8 mouse cellular contexts compared by ENCODE assay signal in genomic region chr6:91212155-91212554, GRCm38 (mm10). TPM values are rescaled to one million over a fixed set of nuclear protein-coding genes. Genes with fewer than 3 reads are reported as not detected.
DNase-seq lines count a peak whose midpoint lies in the region; ATAC-seq and TF ChIP-seq lines count a peak whose summit lies in the region.
"Not testable (repeated sequence)": the region's sequence is repeated elsewhere in the genome, so short reads cannot be mapped to it uniquely, and the experiment has no call there.

Fbln2 (plus strand) TSS chr6:91212455.

- H3K4me3 ChIP-seq in C2C12 (ENCODE audit: insufficient read depth, poor library complexity, severe bottlenecking) = peak within 1 kb of the TSS; percentile 41
- peak within 1 kb of the TSS; percentile 46 for H3K4me3 ChIP-seq in embryonic facial prominence, embryonic 11.5 days (ENCODE audit: low read depth, low read length)
- H3K4me3 ChIP-seq in heart, embryonic 14.5 days (ENCODE audit: control insufficient read depth in 1 of 2, insufficient read depth in 1 of 2, low read depth in 1 of 2, low read length in 2 of 2) = peak within 1 kb of the TSS; percentile 42 to 59
- peak within 1 kb of the TSS; percentile 34 for H3K4me3 ChIP-seq in hindbrain, postnatal 0 days (ENCODE audit: low read length)
- H3K4me3 ChIP-seq in lung, embryonic 15.5 days = peak within 1 kb of the TSS; percentile 29
- H3K4me3 ChIP-seq in neural tube, embryonic 14.5 days (ENCODE audit: low read depth, low read length) = peak within 1 kb of the TSS; percentile 29

- H3K36me3 ChIP-seq in C2C12 (ENCODE audit: control insufficient read depth, insufficient read depth) = peaks cover 10% of the 10 kb centered on the region
- not testable (repeated sequence) for H3K36me3 ChIP-seq in embryonic facial prominence, embryonic 11.5 days (replicated peaks; ENCODE audit: control insufficient read depth, insufficient read depth, low read depth, low read length); heart, embryonic 14.5 days (ENCODE audit: control insufficient read depth, insufficient read depth, low read length); hindbrain, postnatal 0 days (ENCODE audit: insufficient read depth, low read length); lung, embryonic 15.5 days; neural tube, embryonic 14.5 days (ENCODE audit: control insufficient read depth, insufficient read depth, low read length)

- peaks cover 50% of the 10 kb centered on the region for H3K79me2 ChIP-seq in C2C12 (ENCODE audit: control insufficient read depth, insufficient read depth)

- DNase-seq in embryonic facial prominence, embryonic 11.5 days (ENCODE audit: low spot score); gastrocnemius, adult 18-20 months (ENCODE audit: low spot score); hindbrain, postnatal 0 days (ENCODE audit: low spot score); left cerebral cortex, postnatal 4 days: not testable (repeated sequence)

- intact Hi-C loops in left cerebral cortex, postnatal 4 days (cut with DNase I) = not testable (repeated sequence)

- H3K79me3 ChIP-seq in C2C12 (ENCODE audit: low read depth) = peaks cover 38% of the 10 kb centered on the region

- peak within 1 kb of the TSS; percentile 72 for H3K9ac ChIP-seq in embryonic facial prominence, embryonic 11.5 days (replicated peaks; ENCODE audit: low read length)
- H3K9ac ChIP-seq in heart, embryonic 14.5 days (ENCODE audit: low read length) = peak within 1 kb of the TSS; percentile 73
- peak within 1 kb of the TSS; percentile 46 for H3K9ac ChIP-seq in hindbrain, postnatal 0 days (replicated peaks; ENCODE audit: low read length)
- not testable (repeated sequence) for H3K9ac ChIP-seq in lung, embryonic 15.5 days
- H3K9ac ChIP-seq in neural tube, embryonic 14.5 days (replicated peaks; ENCODE audit: low read depth, low read length) = peak within 1 kb of the TSS; percentile 39; the same call in 1 of the 2 replicates

- H3K4me2 ChIP-seq in embryonic facial prominence, embryonic 11.5 days (ENCODE audit: low read depth, low read length) = peak within 1 kb of the TSS; percentile 72
- H3K4me2 ChIP-seq in heart, embryonic 14.5 days (ENCODE audit: low read length) = peak within 1 kb of the TSS; percentile 65
- H3K4me2 ChIP-seq in hindbrain, postnatal 0 days (ENCODE audit: low read depth, low read length) = peak within 1 kb of the TSS; percentile 60
- peak within 1 kb of the TSS; percentile 56 for H3K4me2 ChIP-seq in lung, embryonic 15.5 days
- peak within 1 kb of the TSS; percentile 46 for H3K4me2 ChIP-seq in neural tube, embryonic 14.5 days (ENCODE audit: low read depth, low read length)

- peak within 1 kb of the TSS; percentile 72 for H3ac ChIP-seq in C2C12 (ENCODE audit: control insufficient read depth, insufficient read length, low read depth)

- not testable (repeated sequence) for H3K27me3 ChIP-seq in C2C12 (ENCODE audit: control insufficient read depth, insufficient read depth, insufficient read length); embryonic facial prominence, embryonic 11.5 days (ENCODE audit: control insufficient read depth, insufficient read depth, low read length); heart, embryonic 14.5 days (ENCODE audit: control insufficient read depth, insufficient read depth, low read length); hindbrain, postnatal 0 days (ENCODE audit: insufficient read depth, low read length); neural tube, embryonic 14.5 days (ENCODE audit: control insufficient read depth, insufficient read depth, low read length)
- peaks cover 27% of the 10 kb centered on the region for H3K27me3 ChIP-seq in lung, embryonic 15.5 days

- H3K27ac ChIP-seq in embryonic facial prominence, embryonic 11.5 days (replicated peaks; ENCODE audit: low read depth, low read length) = peak within 1 kb of the TSS; percentile 28; the same call in 1 of the 2 replicates
- H3K27ac ChIP-seq in heart, embryonic 14.5 days (replicated peaks in 1 of 2; ENCODE audit: control insufficient read depth in 1 of 2, insufficient read depth in 1 of 2, low read depth in 2 of 2, low read length in 2 of 2) = peak within 1 kb of the TSS; percentile 87 to 94
- H3K27ac ChIP-seq in hindbrain, postnatal 0 days; lung, embryonic 15.5 days; neural tube, embryonic 14.5 days (ENCODE audit: low read depth, low read length): not testable (repeated sequence)

- H3K9me3 ChIP-seq in embryonic facial prominence, embryonic 11.5 days (replicated peaks; ENCODE audit: control insufficient read depth, low read length); heart, embryonic 14.5 days (ENCODE audit: control insufficient read depth, low read length); hindbrain, postnatal 0 days (ENCODE audit: low read length); lung, embryonic 15.5 days; neural tube, embryonic 14.5 days (ENCODE audit: control insufficient read depth, low read length): not testable (repeated sequence)

- not testable (repeated sequence) for ATAC-seq in embryonic facial prominence, embryonic 11.5 days (replicated peaks; ENCODE audit: insufficient number of reproducible peaks, low FRiP score, low TSS enrichment, low read depth); heart, embryonic 14.5 days (ENCODE audit: insufficient number of reproducible peaks, insufficient read depth, low FRiP score, low read depth); lung, embryonic 15.5 days (ENCODE audit: borderline replicate concordance, extremely low read depth, low FRiP score, low TSS enrichment); neural tube, embryonic 14.5 days (ENCODE audit: low read depth)
- ATAC-seq in hindbrain, postnatal 0 days = 0 out of 2 replicates have a peak, but pooled peaks have one; percentile 1

- TF ChIP-seq CTCF in C2C12 (IDR thresholded peaks at IDR 0.05; ENCODE audit: control insufficient read depth, insufficient read depth, insufficient read length); hindbrain, postnatal 0 days (IDR thresholded peaks at IDR 0.05; ENCODE audit: low read depth): not testable (repeated sequence)

- H3K4me1 ChIP-seq in embryonic facial prominence, embryonic 11.5 days (ENCODE audit: control insufficient read depth, insufficient read depth, low read length); hindbrain, postnatal 0 days (ENCODE audit: insufficient read depth, low read length); neural tube, embryonic 14.5 days (ENCODE audit: control insufficient read depth, insufficient read depth, low read length): not testable (repeated sequence)
- H3K4me1 ChIP-seq in heart, embryonic 14.5 days (ENCODE audit: control insufficient read depth in 2 of 2, insufficient read depth in 2 of 2, low read length in 2 of 2) = peaks cover 51 to 61% of the 10 kb centered on the region in 2 experiments
- H3K4me1 ChIP-seq in lung, embryonic 15.5 days = peaks cover 12% of the 10 kb centered on the region

RNA-seq across cellular contexts. Expression of gene Fbln2, which starts in this region (rescaled TPM):
- polyA plus RNA-seq in C2C12 (2012; fragmentation: generic; extraction: Trizol) = 91.6 TPM
- polyA plus RNA-seq in embryonic facial prominence, embryonic 11.5 days (2014; fragmentation: Nextera tagmentation; extraction: Ambion mirVana) = 61.9 and 76.6 TPM in 2 replicates
- 10 to 100 TPM; 40.1 to 51.6 TPM for total RNA-seq in gastrocnemius, adult 18-20 months (2021)
- 127 and 144 TPM in 2 replicates for polyA plus RNA-seq in heart, embryonic 14.5 days (2014; fragmentation: Nextera tagmentation; extraction: Ambion mirVana)
- 50.6 and 50.9 TPM in 2 replicates for total RNA-seq in hindbrain, postnatal 0 days (2014; rRNA removed)
- 18.5 and 21.2 TPM in 2 replicates for polyA plus RNA-seq in hindbrain, postnatal 0 days (2015; fragmentation: Nextera tagmentation; extraction: Ambion mirVana)
- 10 to 100 TPM; 15.3 to 17.5 TPM for total RNA-seq in left cerebral cortex, postnatal 4 days (2021)
- 53.0 and 65.0 TPM in 2 replicates for polyA plus RNA-seq in lung, embryonic 15.5 days (2015; fragmentation: Nextera tagmentation; extraction: Ambion mirVana)
- polyA plus RNA-seq in neural tube, embryonic 14.5 days (2014; fragmentation: Nextera tagmentation; extraction: Ambion mirVana) = 9.1 and 32.5 TPM in 2 replicates
